Mouse (Mus musculus): Measurements from ENCODE around the gene Palm2. TPM values are rescaled to one million over a fixed set of nuclear protein-coding genes. Genes with fewer than 3 reads are reported as not detected.

Palm2 gene
- polyA plus RNA-seq, 1 experiment from 2014 or later = 2.7 TPM

DNA sequence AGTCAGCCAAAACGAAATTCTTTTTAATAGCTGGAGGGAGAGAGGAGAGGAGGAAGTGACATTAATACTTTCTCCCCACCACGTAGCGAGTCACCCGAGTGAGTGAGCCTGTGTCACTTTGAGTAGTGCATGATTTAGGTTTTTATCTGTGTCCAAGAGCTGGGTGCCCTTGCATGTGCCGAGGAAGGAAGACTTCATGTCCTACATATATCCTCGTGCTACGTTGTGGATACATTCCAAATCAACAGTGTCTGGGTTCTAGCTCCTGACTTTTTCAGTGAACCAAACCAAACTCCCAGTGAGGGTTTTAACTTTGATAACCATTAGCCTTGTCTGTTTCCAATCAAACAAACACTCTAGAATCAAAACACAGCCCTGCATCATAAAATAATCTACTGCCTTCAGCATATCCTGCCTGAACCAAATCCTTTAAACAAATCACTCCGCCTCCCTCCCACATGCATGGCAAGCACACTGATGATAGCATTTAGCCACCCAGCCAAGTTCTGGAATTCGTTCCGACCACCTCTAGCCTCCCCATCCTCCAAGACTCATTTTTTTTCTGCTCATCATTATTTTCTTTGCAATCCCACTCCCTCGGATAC lies 309.4 kb downstream of the Palm2 start:
- H3K27ac ChIP-seq (ENCODE audit: low read length) = no peak overlapping the region
- H3K36me3 ChIP-seq (ENCODE audit: control insufficient read depth, insufficient read depth, low read length) = no peaks in the 10 kb centered on the region
- no peaks in the 10 kb centered on the region for H3K9me3 ChIP-seq (ENCODE audit: control insufficient read depth, low read length)
- WGBS = 60% methylated on average over 11 of the region's 11 CpGs
- no peak for ATAC-seq
- no peaks in the 10 kb centered on the region for H3K4me1 ChIP-seq (ENCODE audit: control insufficient read depth, insufficient read depth, low read length)
- no peak overlapping the region for H3K4me3 ChIP-seq (ENCODE audit: low read length)
- H3K4me2 ChIP-seq (ENCODE audit: low read depth, low read length) = no peak overlapping the region
- no peak overlapping the region for H3K9ac ChIP-seq (ENCODE audit: low read depth, low read length)
- H3K27me3 ChIP-seq (replicated peaks; ENCODE audit: control insufficient read depth, insufficient read depth, low read length) = no peaks in the 10 kb centered on the region

DNA sequence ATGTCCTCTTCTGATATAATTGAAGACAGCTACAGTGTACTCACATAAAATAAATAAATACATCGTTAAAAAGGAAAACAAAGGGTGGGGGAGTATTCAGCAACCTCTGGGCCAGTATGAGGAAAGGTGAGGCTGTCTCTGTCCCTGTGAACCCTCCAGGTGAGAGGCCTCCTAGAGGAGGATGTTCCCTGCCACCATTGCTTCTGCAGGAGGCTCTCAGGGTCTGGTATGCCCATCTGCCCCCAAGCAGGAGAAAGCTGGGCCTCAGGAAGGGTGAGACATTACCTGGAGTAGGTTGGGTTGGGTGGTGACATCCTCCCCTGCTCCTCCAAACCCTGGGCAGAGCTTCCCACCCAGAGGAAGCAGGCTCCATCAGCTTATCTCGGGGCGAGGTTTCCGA lies 316.6 kb downstream of the Palm2 start:
- Histone ChIP-seq H3K4me2 (ENCODE audit: low read depth, low read length) (no peak overlapping the region), H3K36me3 (ENCODE audit: control insufficient read depth, insufficient read depth, low read length) (no peaks in the 10 kb centered on the region), H3K9ac (ENCODE audit: low read depth, low read length) (no peak overlapping the region), H3K9me3 (ENCODE audit: control insufficient read depth, low read length) (no peaks in the 10 kb centered on the region), H3K4me1 (ENCODE audit: control insufficient read depth, insufficient read depth, low read length) (no peaks in the 10 kb centered on the region), H3K27me3 (replicated peaks; ENCODE audit: control insufficient read depth, insufficient read depth, low read length) (no peaks in the 10 kb centered on the region), H3K27ac (ENCODE audit: low read length) (no peak overlapping the region), H3K4me3 (ENCODE audit: low read length) (no peak overlapping the region)
- WGBS = 60% methylated on average over 4 of the region's 4 CpGs
- no peak for ATAC-seq

DNA sequence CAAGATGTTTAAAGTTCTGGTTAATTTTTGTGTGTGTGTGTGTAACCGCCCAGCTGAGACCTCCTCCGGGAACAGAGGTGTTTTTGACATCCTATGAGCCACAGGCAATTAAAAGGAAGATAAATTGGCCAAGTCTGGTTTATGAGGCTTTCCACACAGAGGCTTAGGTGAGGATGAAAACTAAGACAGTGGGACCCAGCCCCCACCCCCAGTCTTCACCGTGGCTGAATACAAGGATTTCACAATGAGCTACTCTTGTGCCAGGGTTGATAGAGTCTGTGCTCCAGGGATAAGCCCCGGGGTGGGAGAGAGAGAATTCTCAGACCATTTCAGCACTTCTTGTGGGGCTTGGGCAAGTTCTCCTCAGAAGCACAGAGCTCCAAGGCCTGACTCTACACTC lies 317.0 kb downstream of the Palm2 start:
- Histone ChIP-seq H3K9ac (ENCODE audit: low read depth, low read length) (no peak overlapping the region), H3K9me3 (ENCODE audit: control insufficient read depth, low read length) (no peaks in the 10 kb centered on the region), H3K36me3 (ENCODE audit: control insufficient read depth, insufficient read depth, low read length) (no peaks in the 10 kb centered on the region), H3K27me3 (replicated peaks; ENCODE audit: control insufficient read depth, insufficient read depth, low read length) (no peaks in the 10 kb centered on the region), H3K4me1 (ENCODE audit: control insufficient read depth, insufficient read depth, low read length) (no peaks in the 10 kb centered on the region), H3K4me2 (ENCODE audit: low read depth, low read length) (no peak overlapping the region), H3K27ac (ENCODE audit: low read length) (no peak overlapping the region), H3K4me3 (ENCODE audit: low read length) (no peak overlapping the region)
- 54% methylated on average over 4 of the region's 4 CpGs for WGBS
- no peak for ATAC-seq

DNA sequence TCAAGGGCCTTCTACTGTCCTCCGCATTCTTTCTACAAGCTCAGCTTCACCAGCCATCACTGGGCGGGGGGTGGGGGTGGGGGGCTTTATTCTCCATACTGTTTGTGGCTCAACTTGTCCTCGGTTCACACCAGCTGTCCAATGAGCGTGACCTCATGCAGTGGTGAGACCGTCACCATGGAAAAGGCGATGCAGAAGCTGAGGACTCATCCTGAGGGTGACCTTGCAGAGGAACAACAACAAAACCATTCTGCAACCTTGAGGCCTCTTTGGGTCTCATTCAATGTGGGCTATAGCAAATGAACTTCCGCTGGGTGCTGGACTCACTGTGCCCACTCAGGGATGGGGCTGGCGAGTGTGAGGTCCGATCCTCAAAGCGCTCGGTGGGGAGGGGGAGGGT lies 317.5 kb downstream of the Palm2 start:
- ATAC-seq = no peak
- H3K9ac ChIP-seq (ENCODE audit: low read depth, low read length) = no peak overlapping the region
- 91% methylated on average over 11 of the region's 11 CpGs for WGBS
- no peak overlapping the region for H3K4me3 ChIP-seq (ENCODE audit: low read length)
- no peak overlapping the region for H3K4me2 ChIP-seq (ENCODE audit: low read depth, low read length)
- H3K9me3 ChIP-seq (ENCODE audit: control insufficient read depth, low read length) = no peaks in the 10 kb centered on the region
- no peaks in the 10 kb centered on the region for H3K27me3 ChIP-seq (replicated peaks; ENCODE audit: control insufficient read depth, insufficient read depth, low read length)
- no peak overlapping the region for H3K27ac ChIP-seq (ENCODE audit: low read length)
- H3K36me3 ChIP-seq (ENCODE audit: control insufficient read depth, insufficient read depth, low read length) = no peaks in the 10 kb centered on the region
- no peaks in the 10 kb centered on the region for H3K4me1 ChIP-seq (ENCODE audit: control insufficient read depth, insufficient read depth, low read length)

DNA sequence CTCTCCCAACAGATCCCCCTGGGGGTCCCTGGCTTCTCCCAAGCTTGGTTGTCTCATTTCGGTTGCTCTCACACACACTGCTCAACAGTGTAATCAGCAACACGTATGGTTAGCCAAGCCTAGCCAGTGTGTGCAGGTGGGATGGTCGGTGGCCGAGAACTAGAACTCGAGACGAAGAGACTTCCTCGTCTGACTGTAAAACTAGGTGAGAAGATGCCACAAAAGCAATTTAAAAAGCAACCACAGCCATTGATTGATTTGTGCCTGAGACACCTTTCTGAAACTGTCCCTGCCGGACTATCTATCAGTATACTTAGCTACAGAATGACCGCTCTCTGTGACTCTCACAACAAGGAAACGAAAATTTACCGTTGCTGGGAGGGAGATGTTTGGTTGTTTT lies 321.0 kb downstream of the Palm2 start:
- H3K27ac ChIP-seq (ENCODE audit: low read length) = no peak overlapping the region
- no peak overlapping the region for H3K9ac ChIP-seq (ENCODE audit: low read depth, low read length)
- WGBS = 88% methylated on average over 11 of the region's 11 CpGs
- ATAC-seq = no peak
- no peak overlapping the region for H3K4me3 ChIP-seq (ENCODE audit: low read length)
- H3K9me3 ChIP-seq (ENCODE audit: control insufficient read depth, low read length) = no peaks in the 10 kb centered on the region
- no peak overlapping the region for H3K4me2 ChIP-seq (ENCODE audit: low read depth, low read length)
- H3K36me3 ChIP-seq (ENCODE audit: control insufficient read depth, insufficient read depth, low read length) = no peaks in the 10 kb centered on the region
- H3K27me3 ChIP-seq (replicated peaks; ENCODE audit: control insufficient read depth, insufficient read depth, low read length) = no peaks in the 10 kb centered on the region
- no peaks in the 10 kb centered on the region for H3K4me1 ChIP-seq (ENCODE audit: control insufficient read depth, insufficient read depth, low read length)

DNA sequence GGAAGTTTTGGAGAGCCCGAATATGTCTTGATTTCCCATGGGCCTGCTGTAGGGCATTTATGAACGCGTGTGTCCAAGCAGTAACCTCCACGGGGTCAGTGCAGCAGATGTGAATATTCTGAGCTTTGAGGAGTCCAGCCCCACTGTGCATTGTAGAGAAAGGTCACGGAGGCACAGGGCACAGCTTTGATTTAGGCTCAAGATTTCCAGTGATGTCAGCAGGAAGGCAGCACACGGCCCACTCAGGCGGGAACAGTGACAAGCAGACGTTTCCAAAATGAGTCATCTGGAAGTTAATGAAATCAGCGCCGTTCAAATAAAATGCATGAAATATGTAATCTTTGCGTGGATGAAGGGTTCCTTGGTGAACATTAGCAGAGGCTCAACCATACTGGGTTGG lies 323.9 kb downstream of the Palm2 start:
- H3K36me3 ChIP-seq (ENCODE audit: control insufficient read depth, insufficient read depth, low read length) = no peaks in the 10 kb centered on the region
- H3K4me3 ChIP-seq (ENCODE audit: low read length) = no peak overlapping the region
- no peaks in the 10 kb centered on the region for H3K4me1 ChIP-seq (ENCODE audit: control insufficient read depth, insufficient read depth, low read length)
- H3K9me3 ChIP-seq (ENCODE audit: control insufficient read depth, low read length) = no peaks in the 10 kb centered on the region
- H3K27ac ChIP-seq (ENCODE audit: low read length) = no peak overlapping the region
- 63% methylated on average over 11 of the region's 11 CpGs for WGBS
- H3K4me2 ChIP-seq (ENCODE audit: low read depth, low read length) = no peak overlapping the region
- H3K27me3 ChIP-seq (replicated peaks; ENCODE audit: control insufficient read depth, insufficient read depth, low read length) = no peaks in the 10 kb centered on the region
- ATAC-seq = no peak
- no peak overlapping the region for H3K9ac ChIP-seq (ENCODE audit: low read depth, low read length)

Other genes with a start within 250 kb of the Palm2 start
- 8.5 and 10.1 TPM in 2 replicates for gene Ptpn3, start 132.4 kb upstream of the Palm2 start, polyA plus RNA-seq (2015; fragmentation: Nextera tagmentation; extraction: Ambion mirVana)
- 21.2 and 22.0 TPM in 2 replicates for gene Pakap, start 133.9 kb downstream of the Palm2 start, polyA plus RNA-seq (2015; fragmentation: Nextera tagmentation; extraction: Ambion mirVana)

Measured in intestine, embryonic 16.5 days (tissue).